Mouse (Mus musculus) hindlimb bud, embryonic 11.5 days (tissue): Measurements from ENCODE around the gene Btbd1.
"Not testable (repeated sequence)": the region's sequence is repeated elsewhere in the genome, so short reads cannot be mapped to it uniquely, and the experiment has no call there.

Source experiments
- DNase-seq: peaks from one replicate; pipeline ENCODE4 v3.0.0-alpha.2; 2012; ENCODE audit warnings: low read depth, low spot score; ENCODE audit errors: extremely low spot score

Gene Btbd1

GRCm38 (mm10) chr7:81850171-81850570 lies 20.9 kb upstream of the Btbd1 start:
- DNase-seq, result no peak

GRCm38 (mm10) chr7:81849633-81850032 lies 20.4 kb upstream of the Btbd1 start:
- no peak for DNase-seq

GRCm38 (mm10) chr7:81849214-81849613 lies 20.0 kb upstream of the Btbd1 start:
- DNase-seq, result no peak

GRCm38 (mm10) chr7:81847777-81848176 lies 18.5 kb upstream of the Btbd1 start:
- DNase-seq, result no peak

GRCm38 (mm10) chr7:81847010-81847409 lies 17.8 kb upstream of the Btbd1 start:
- DNase-seq, result no peak

- DNase-seq, result no peak
Observed at GRCm38 (mm10) chr7:81846008-81846407, 16.8 kb upstream of the Btbd1 start.

GRCm38 (mm10) chr7:81845313-81845712 lies 16.1 kb upstream of the Btbd1 start:
- DNase-seq, result no peak

- DNase-seq, result no peak
Observed at GRCm38 (mm10) chr7:81844801-81845200, 15.6 kb upstream of the Btbd1 start.

- no peak for DNase-seq
Observed at GRCm38 (mm10) chr7:81843903-81844302, 14.7 kb upstream of the Btbd1 start.

- DNase-seq, result no peak
Observed at GRCm38 (mm10) chr7:81842998-81843397, 13.8 kb upstream of the Btbd1 start.

- DNase-seq, result no peak
Observed at GRCm38 (mm10) chr7:81842141-81842540, 12.9 kb upstream of the Btbd1 start.

GRCm38 (mm10) chr7:81841439-81841838 lies 12.2 kb upstream of the Btbd1 start:
- no peak for DNase-seq

- DNase-seq, result no peak
Observed at GRCm38 (mm10) chr7:81840661-81841181, 11.5 kb upstream of the Btbd1 start.

GRCm38 (mm10) chr7:81839746-81840145 lies 10.5 kb upstream of the Btbd1 start:
- no peak for DNase-seq

GRCm38 (mm10) chr7:81837771-81838170 lies 8.5 kb upstream of the Btbd1 start:
- not testable (repeated sequence) for DNase-seq

GRCm38 (mm10) chr7:81835430-81835829 lies 6.2 kb upstream of the Btbd1 start:
- DNase-seq, result no peak

- no peak for DNase-seq
Observed at GRCm38 (mm10) chr7:81834847-81835246, 5.6 kb upstream of the Btbd1 start.

GRCm38 (mm10) chr7:81828681-81829378 lies 401 bp downstream of the Btbd1 start:
- DNase-seq, result no peak

GRCm38 (mm10) chr7:81827806-81828667 lies 1.2 kb downstream of the Btbd1 start:
- no peak for DNase-seq

GRCm38 (mm10) chr7:81825381-81825780 lies 3.9 kb downstream of the Btbd1 start:
- no peak for DNase-seq

GRCm38 (mm10) chr7:81824906-81825305 lies 4.3 kb downstream of the Btbd1 start:
- no peak for DNase-seq

- no peak for DNase-seq
Observed at GRCm38 (mm10) chr7:81806067-81806466, 23.2 kb downstream of the Btbd1 start.
